Mouse (Mus musculus) testis, adult 2 months (tissue): ENCODE measurements around the gene Pank3. TPM values are rescaled to one million over a fixed set of nuclear protein-coding genes. Genes with fewer than 3 reads are reported as not detected.

Source experiments
- H3K27ac ChIP-seq: fragments of 200-500 bp; 2 replicates; pipeline ENCODE4 v1.5.1; 2012; ENCODE audit warnings: low read depth, low read length; ENCODE audit not compliant: control insufficient read depth, insufficient read depth
- H3K27me3 ChIP-seq: fragments of 200-500 bp; 2 replicates; pipeline ENCODE4 v1.6.1; 2012; ENCODE audit warnings: mild to moderate bottlenecking, low read length, moderate library complexity; ENCODE audit not compliant: control insufficient read depth, insufficient read depth
- H3K36me3 ChIP-seq: fragments of 200-500 bp; 2 replicates; pipeline ENCODE4 v1.6.1; 2012; ENCODE audit warnings: mild to moderate bottlenecking, low read length; ENCODE audit not compliant: control insufficient read depth, insufficient read depth
- H3K4me1 ChIP-seq: fragments of 200-500 bp; 2 replicates; pipeline ENCODE4 v1.6.1; 2012; ENCODE audit warnings: low read length; ENCODE audit not compliant: control insufficient read depth, insufficient read depth
- H3K4me3 ChIP-seq: fragments of 200-500 bp; 2 replicates; pipeline ENCODE4 v1.5.1; 2012; ENCODE audit warnings: low read depth, mild to moderate bottlenecking, low read length, moderate library complexity, mixed read lengths; ENCODE audit not compliant: control insufficient read depth
- CTCF ChIP-seq: fragments of 200-500 bp; IDR thresholded peaks from 2 replicates; pipeline ENCODE4 v1.5.1; 2012; ENCODE audit warnings: low read depth, mild to moderate bottlenecking, inconsistent platforms, low read length, moderate library complexity; ENCODE audit not compliant: control insufficient read depth, insufficient read depth, insufficient replicate concordance
- POLR2A ChIP-seq: fragments of 200-500 bp; IDR thresholded peaks from 2 replicates; pipeline ENCODE4 v1.6.1; 2012; ENCODE audit warnings: low read depth, mild to moderate bottlenecking, inconsistent platforms, low read length, moderate library complexity; ENCODE audit not compliant: control insufficient read depth
- polyA plus RNA-seq: library from polyadenylated mRNA; depleted of rRNA; stranded (reverse); fragments of >200 nt; gene quantifications from 2 replicates; pipeline ENCODE4 v1.2.3, GENCODE M21; 2012

Gene Pank3
- polyA plus RNA-seq, 1 experiment, result 3.9 TPM

GRCm38 (mm10) chr11:35737262-35737661 is 32.0 kb upstream of the Pank3 start:
- H3K27me3 ChIP-seq, result no peaks in the 10 kb centered on the region
- no peak for TF ChIP-seq POLR2A
- no peak for TF ChIP-seq CTCF
- no peaks in the 10 kb centered on the region for H3K36me3 ChIP-seq
- H3K4me1 ChIP-seq, result no peaks in the 10 kb centered on the region
- no peak overlapping the region for H3K27ac ChIP-seq
- no peak overlapping the region for H3K4me3 ChIP-seq

DNA sequence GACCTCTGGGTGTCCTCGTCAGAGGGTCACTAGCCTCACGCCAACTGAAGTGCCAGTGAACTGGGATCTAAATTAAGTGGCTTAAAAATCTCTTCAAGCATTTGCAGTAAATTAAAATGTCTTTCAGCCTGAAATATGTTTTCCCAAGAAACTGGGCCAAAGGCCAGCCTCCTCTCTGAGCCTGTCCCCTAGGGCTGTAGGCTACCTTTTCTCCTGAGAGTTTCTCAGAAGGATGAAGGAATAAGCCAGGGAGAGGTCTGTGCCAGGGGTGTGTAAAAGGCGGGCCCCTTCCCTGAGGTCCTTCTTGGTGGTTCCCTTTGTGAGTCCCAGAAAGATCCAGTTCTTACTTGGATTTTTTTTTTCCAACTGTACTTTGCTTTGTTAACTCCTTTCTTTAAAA is 31.2 kb upstream of the Pank3 start:
- no peak for TF ChIP-seq POLR2A
- TF ChIP-seq CTCF, result no peak
- no peak overlapping the region for H3K27ac ChIP-seq
- H3K36me3 ChIP-seq, result no peaks in the 10 kb centered on the region
- H3K27me3 ChIP-seq, result no peaks in the 10 kb centered on the region
- H3K4me1 ChIP-seq, result no peaks in the 10 kb centered on the region
- no peak overlapping the region for H3K4me3 ChIP-seq

DNA sequence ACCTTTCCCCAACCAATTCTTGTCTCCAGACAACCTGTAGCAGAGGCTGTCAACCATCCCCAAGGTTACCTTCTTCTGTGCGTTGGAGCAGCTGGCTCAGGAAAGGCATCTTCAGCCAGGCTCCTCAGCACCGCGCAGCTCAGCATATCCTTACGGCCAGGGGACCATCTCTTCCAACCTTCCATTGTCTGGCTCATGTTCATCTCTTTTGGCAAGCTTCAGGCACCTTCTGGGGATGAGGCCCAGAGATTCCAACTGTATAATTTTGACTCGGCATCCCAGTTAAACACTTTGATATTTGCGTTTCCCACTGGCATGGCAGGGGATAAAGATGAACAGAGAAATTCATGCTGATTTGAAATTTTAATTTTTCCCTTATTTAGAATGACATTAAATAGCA is 25.7 kb upstream of the Pank3 start:
- H3K36me3 ChIP-seq, result no peaks in the 10 kb centered on the region
- no peaks in the 10 kb centered on the region for H3K27me3 ChIP-seq
- H3K27ac ChIP-seq, result no peak overlapping the region
- H3K4me1 ChIP-seq, result no peaks in the 10 kb centered on the region
- H3K4me3 ChIP-seq, result no peak overlapping the region
- TF ChIP-seq POLR2A, result no peak
- TF ChIP-seq CTCF, result no peak

GRCm38 (mm10) chr11:35744571-35744970 is 24.7 kb upstream of the Pank3 start:
- H3K4me1 ChIP-seq, result no peaks in the 10 kb centered on the region
- H3K27me3 ChIP-seq, result no peaks in the 10 kb centered on the region
- H3K4me3 ChIP-seq, result no peak overlapping the region
- TF ChIP-seq CTCF (no peak), POLR2A (no peak)
- H3K27ac ChIP-seq, result no peak overlapping the region
- H3K36me3 ChIP-seq, result no peaks in the 10 kb centered on the region

DNA sequence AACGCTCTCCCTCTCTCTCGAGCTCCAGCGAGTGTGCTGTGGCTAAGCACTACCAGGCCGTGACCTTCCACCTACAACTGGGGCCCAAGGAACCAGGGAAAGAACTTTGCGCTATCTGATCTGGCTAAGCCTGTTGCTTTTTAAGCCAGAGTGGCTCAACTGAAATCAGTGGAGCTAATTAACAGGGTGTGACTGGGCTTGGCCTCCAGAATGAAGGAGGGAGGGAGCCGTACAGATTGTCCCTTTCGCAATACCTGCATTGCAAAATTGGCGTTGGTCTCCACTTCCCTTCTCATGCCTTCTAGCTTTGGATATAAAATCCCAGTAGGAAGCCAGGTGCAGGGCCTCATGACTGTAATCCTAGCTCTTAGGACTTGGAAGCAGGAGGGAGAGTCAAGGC is 18.7 kb upstream of the Pank3 start:
- Histone ChIP-seq H3K27ac (peak overlapping the region; percentile 29), H3K36me3 (no peaks in the 10 kb centered on the region), H3K4me1 (peaks cover 3% of the 10 kb centered on the region), H3K4me3 (no peak overlapping the region), H3K27me3 (no peaks in the 10 kb centered on the region)
- TF ChIP-seq POLR2A (no peak), CTCF (no peak)

- no peak overlapping the region for H3K4me3 ChIP-seq
- no peaks in the 10 kb centered on the region for H3K27me3 ChIP-seq
- H3K36me3 ChIP-seq, result no peaks in the 10 kb centered on the region
- TF ChIP-seq CTCF, result no peak
- no peak for TF ChIP-seq POLR2A
- H3K27ac ChIP-seq, result no peak overlapping the region
- peaks cover 3% of the 10 kb centered on the region for H3K4me1 ChIP-seq
Observed at GRCm38 (mm10) chr11:35754906-35755418, 14.3 kb upstream of the Pank3 start.

- Histone ChIP-seq H3K36me3 (no peaks in the 10 kb centered on the region), H3K4me1 (peaks cover 3% of the 10 kb centered on the region), H3K4me3 (no peak overlapping the region), H3K27ac (no peak overlapping the region), H3K27me3 (no peaks in the 10 kb centered on the region)
- TF ChIP-seq POLR2A (no peak), CTCF (no peak)
Observed at GRCm38 (mm10) chr11:35755546-35755945, 13.7 kb upstream of the Pank3 start.
